Mouse (Mus musculus): ENCODE measurements around the gene Arhgef10l. TPM values are rescaled to one million over a fixed set of nuclear protein-coding genes. Genes with fewer than 3 reads are reported as not detected.
A peak's percentile ranks its signal among the peaks of the same experiment; 100 is the strongest.

Gene Arhgef10l
- polyA plus RNA-seq, 1 experiment: 5.9 TPM

GRCm38 (mm10) chr4:140648443-140649206, 17.2 kb downstream of the Arhgef10l start:
- TF ChIP-seq POLR2A (IDR thresholded peaks at IDR 0.05; ENCODE audit: control insufficient read depth, low read depth, low read length): no peak
- no peak for TF ChIP-seq CTCF (IDR thresholded peaks at IDR 0.05; ENCODE audit: control insufficient read depth, insufficient read depth, insufficient replicate concordance, low read depth, low read length)
- peak overlapping the region; percentile 70 for H3K4me3 ChIP-seq (ENCODE audit: control insufficient read depth, low read depth, low read length)
- no peaks in the 10 kb centered on the region for H3K27me3 ChIP-seq (ENCODE audit: control insufficient read depth, insufficient read depth, low read length)
- peaks cover 9% of the 10 kb centered on the region for H3K4me1 ChIP-seq (ENCODE audit: control insufficient read depth, insufficient read depth, low read length)
- H3K36me3 ChIP-seq (ENCODE audit: control insufficient read depth, insufficient read depth, low read length): no peaks in the 10 kb centered on the region
- H3K27ac ChIP-seq (ENCODE audit: control insufficient read depth, insufficient read depth, low read depth, low read length): no peak overlapping the region

GRCm38 (mm10) chr4:140647711-140648421, 17.9 kb downstream of the Arhgef10l start:
- H3K4me1 ChIP-seq (ENCODE audit: control insufficient read depth, insufficient read depth, low read length): peaks cover 9% of the 10 kb centered on the region
- no peaks in the 10 kb centered on the region for H3K27me3 ChIP-seq (ENCODE audit: control insufficient read depth, insufficient read depth, low read length)
- no peak overlapping the region for H3K27ac ChIP-seq (ENCODE audit: control insufficient read depth, insufficient read depth, low read depth, low read length)
- peak overlapping the region; percentile 70 for H3K4me3 ChIP-seq (ENCODE audit: control insufficient read depth, low read depth, low read length)
- TF ChIP-seq POLR2A (IDR thresholded peaks at IDR 0.05; ENCODE audit: control insufficient read depth, low read depth, low read length) (no peak), CTCF (IDR thresholded peaks at IDR 0.05; ENCODE audit: control insufficient read depth, insufficient read depth, insufficient replicate concordance, low read depth, low read length) (no peak)
- H3K36me3 ChIP-seq (ENCODE audit: control insufficient read depth, insufficient read depth, low read length): no peaks in the 10 kb centered on the region

GRCm38 (mm10) chr4:140645638-140646037, 20.2 kb downstream of the Arhgef10l start:
- H3K4me1 ChIP-seq (ENCODE audit: control insufficient read depth, insufficient read depth, low read length): peaks cover 9% of the 10 kb centered on the region
- H3K27me3 ChIP-seq (ENCODE audit: control insufficient read depth, insufficient read depth, low read length): no peaks in the 10 kb centered on the region
- H3K27ac ChIP-seq (ENCODE audit: control insufficient read depth, insufficient read depth, low read depth, low read length): no peak overlapping the region
- TF ChIP-seq CTCF (IDR thresholded peaks at IDR 0.05; ENCODE audit: control insufficient read depth, insufficient read depth, insufficient replicate concordance, low read depth, low read length) (no peak), POLR2A (IDR thresholded peaks at IDR 0.05; ENCODE audit: control insufficient read depth, low read depth, low read length) (no peak)
- H3K36me3 ChIP-seq (ENCODE audit: control insufficient read depth, insufficient read depth, low read length): no peaks in the 10 kb centered on the region
- H3K4me3 ChIP-seq (ENCODE audit: control insufficient read depth, low read depth, low read length): no peak overlapping the region

- H3K36me3 ChIP-seq (ENCODE audit: control insufficient read depth, insufficient read depth, low read length): no peaks in the 10 kb centered on the region
- no peak overlapping the region for H3K4me3 ChIP-seq (ENCODE audit: control insufficient read depth, low read depth, low read length)
- peaks cover 9% of the 10 kb centered on the region for H3K4me1 ChIP-seq (ENCODE audit: control insufficient read depth, insufficient read depth, low read length)
- H3K27me3 ChIP-seq (ENCODE audit: control insufficient read depth, insufficient read depth, low read length): no peaks in the 10 kb centered on the region
- H3K27ac ChIP-seq (ENCODE audit: control insufficient read depth, insufficient read depth, low read depth, low read length): no peak overlapping the region
- TF ChIP-seq POLR2A (IDR thresholded peaks at IDR 0.05; ENCODE audit: control insufficient read depth, low read depth, low read length) (no peak), CTCF (IDR thresholded peaks at IDR 0.05; ENCODE audit: control insufficient read depth, insufficient read depth, insufficient replicate concordance, low read depth, low read length) (no peak)
Measured at GRCm38 (mm10) chr4:140644701-140645100, 21.1 kb downstream of the Arhgef10l start.

GRCm38 (mm10) chr4:140644276-140644675, 21.5 kb downstream of the Arhgef10l start:
- H3K4me1 ChIP-seq (ENCODE audit: control insufficient read depth, insufficient read depth, low read length): peaks cover 9% of the 10 kb centered on the region
- no peaks in the 10 kb centered on the region for H3K36me3 ChIP-seq (ENCODE audit: control insufficient read depth, insufficient read depth, low read length)
- no peak overlapping the region for H3K27ac ChIP-seq (ENCODE audit: control insufficient read depth, insufficient read depth, low read depth, low read length)
- no peaks in the 10 kb centered on the region for H3K27me3 ChIP-seq (ENCODE audit: control insufficient read depth, insufficient read depth, low read length)
- no peak overlapping the region for H3K4me3 ChIP-seq (ENCODE audit: control insufficient read depth, low read depth, low read length)
- no peak for TF ChIP-seq CTCF (IDR thresholded peaks at IDR 0.05; ENCODE audit: control insufficient read depth, insufficient read depth, insufficient replicate concordance, low read depth, low read length)

- no peak overlapping the region for H3K27ac ChIP-seq (ENCODE audit: control insufficient read depth, insufficient read depth, low read depth, low read length)
- H3K36me3 ChIP-seq (ENCODE audit: control insufficient read depth, insufficient read depth, low read length): no peaks in the 10 kb centered on the region
- no peaks in the 10 kb centered on the region for H3K27me3 ChIP-seq (ENCODE audit: control insufficient read depth, insufficient read depth, low read length)
- no peaks in the 10 kb centered on the region for H3K4me1 ChIP-seq (ENCODE audit: control insufficient read depth, insufficient read depth, low read length)
- H3K4me3 ChIP-seq (ENCODE audit: control insufficient read depth, low read depth, low read length): no peak overlapping the region
- TF ChIP-seq POLR2A (IDR thresholded peaks at IDR 0.05; ENCODE audit: control insufficient read depth, low read depth, low read length) (no peak), CTCF (IDR thresholded peaks at IDR 0.05; ENCODE audit: control insufficient read depth, insufficient read depth, insufficient replicate concordance, low read depth, low read length) (no peak)
Measured at GRCm38 (mm10) chr4:140642378-140642777, 23.4 kb downstream of the Arhgef10l start.

GRCm38 (mm10) chr4:140641414-140641918, 24.3 kb downstream of the Arhgef10l start:
- Histone ChIP-seq H3K27me3 (ENCODE audit: control insufficient read depth, insufficient read depth, low read length) (no peaks in the 10 kb centered on the region), H3K27ac (ENCODE audit: control insufficient read depth, insufficient read depth, low read depth, low read length) (no peak overlapping the region), H3K36me3 (ENCODE audit: control insufficient read depth, insufficient read depth, low read length) (no peaks in the 10 kb centered on the region), H3K4me3 (ENCODE audit: control insufficient read depth, low read depth, low read length) (no peak overlapping the region), H3K4me1 (ENCODE audit: control insufficient read depth, insufficient read depth, low read length) (no peaks in the 10 kb centered on the region)
- TF ChIP-seq POLR2A (IDR thresholded peaks at IDR 0.05; ENCODE audit: control insufficient read depth, low read depth, low read length) (no peak), CTCF (IDR thresholded peaks at IDR 0.05; ENCODE audit: control insufficient read depth, insufficient read depth, insufficient replicate concordance, low read depth, low read length) (no peak)
